Mouse (Mus musculus) heart, postnatal 10 days (tissue): ENCODE measurements around the gene Plekha8. TPM values are rescaled to one million over a fixed set of nuclear protein-coding genes. Genes with fewer than 3 reads are reported as not detected.

Experiments used
- DNase-seq, 2 experiments: peaks; one replicate each; pipeline ENCODE4 v3.0.0; 2021
- intact Hi-C: fragments of 180-260 bp; cut with DNase I; formaldehyde crosslinking; loops from one replicate; pipeline ENCODE4 v1.15.1; 2025
- total RNA-seq, 2 experiments: library from RNA; stranded (reverse); gene quantifications; 2 replicates each; pipeline ENCODE4 v1.2.3; 2021

The Plekha8 gene
- total RNA-seq, 2 experiments from 2014 or later, result 12.4 to 12.9 TPM

- intact Hi-C loops, result loop anchor here (2.0 kb wide), 1 partner anchor 34 kb away; the partner anchor contains the start of gene Plekha8
Observed at GRCm38 (mm10) chr6:54628381-54628780, 33.5 kb downstream of the Plekha8 start.

GRCm38 (mm10) chr6:54629734-54630133 lies 34.8 kb downstream of the Plekha8 start:
- intact Hi-C loops, result loop anchor here (2.0 kb wide), 2 partner anchors 35 to 43 kb away; partner anchors contain the start of gene Plekha8
- DNase-seq, result peak; percentile 17 to 37

More at GRCm38 (mm10) chr6:54628381-54628780, 33.5 kb downstream of the Plekha8 start:
- DNase-seq, result no peak

- intact Hi-C loops, result loop anchor here (2.0 kb wide), 1 partner anchor 45 kb away; no protein-coding TSS in a partner anchor
Observed at GRCm38 (mm10) chr6:54631462-54631861, 36.6 kb downstream of the Plekha8 start.

GRCm38 (mm10) chr6:54639877-54640276 lies 45.0 kb downstream of the Plekha8 start:
- no peak for DNase-seq
- intact Hi-C loops, result no loop called here

More at GRCm38 (mm10) chr6:54631462-54631861, 36.6 kb downstream of the Plekha8 start:
- peak; percentile 21 to 26 for DNase-seq

- intact Hi-C loops, result no loop called here
- DNase-seq, result no peak
Observed at GRCm38 (mm10) chr6:54641953-54642352, 47.0 kb downstream of the Plekha8 start.

- DNase-seq, result no peak
- intact Hi-C loops, result no loop called here
Observed at GRCm38 (mm10) chr6:54643181-54643580, 48.3 kb downstream of the Plekha8 start.

GRCm38 (mm10) chr6:54655471-54656095 lies 60.7 kb downstream of the Plekha8 start:
- intact Hi-C loops, result no loop called here
- DNase-seq, result peak; percentile 36 to 45

- DNase-seq, result no peak
- intact Hi-C loops, result no loop called here
Observed at GRCm38 (mm10) chr6:54657861-54658260, 63.0 kb downstream of the Plekha8 start.

GRCm38 (mm10) chr6:54669868-54670267 lies 75.0 kb downstream of the Plekha8 start:
- no peak for DNase-seq
- intact Hi-C loops, result no loop called here

GRCm38 (mm10) chr6:54672901-54673300 lies 78.0 kb downstream of the Plekha8 start:
- DNase-seq, result no peak
- intact Hi-C loops, result no loop called here

GRCm38 (mm10) chr6:54679686-54680085 lies 84.8 kb downstream of the Plekha8 start:
- intact Hi-C loops, result loop anchor here (2.0 kb wide), 1 partner anchor 85 kb away; the partner anchor contains the start of gene Plekha8
- DNase-seq, result no peak

GRCm38 (mm10) chr6:54680891-54681745 lies 86.2 kb downstream of the Plekha8 start, which contains the start of gene Mturn:
Gene Mturn (plus strand): TSS chr6:54681624.
- intact Hi-C loops, result loop anchor here (2.0 kb wide), 1 partner anchor 86 kb away; the partner anchor contains the start of gene Plekha8
- peak; percentile 98 to 99 for DNase-seq

- intact Hi-C loops, result loop anchor here (2.0 kb wide), 1 partner anchor 87 kb away; the partner anchor contains the start of gene Plekha8
- DNase-seq, result no peak
Observed at GRCm38 (mm10) chr6:54681746-54682428, 87.0 kb downstream of the Plekha8 start.

GRCm38 (mm10) chr6:54684085-54684484 lies 89.2 kb downstream of the Plekha8 start:
- intact Hi-C loops, result no loop called here
- no peak for DNase-seq

- intact Hi-C loops, result no loop called here
- no peak for DNase-seq
Observed at GRCm38 (mm10) chr6:54685103-54685502, 90.2 kb downstream of the Plekha8 start.

- no peak for DNase-seq
- intact Hi-C loops, result no loop called here
Observed at GRCm38 (mm10) chr6:54685716-54686395, 90.9 kb downstream of the Plekha8 start.

GRCm38 (mm10) chr6:54686946-54687737 lies 92.2 kb downstream of the Plekha8 start:
- intact Hi-C loops, result no loop called here
- no peak for DNase-seq

GRCm38 (mm10) chr6:54688467-54689323 lies 93.8 kb downstream of the Plekha8 start:
- no peak for DNase-seq
- intact Hi-C loops, result no loop called here
